Mouse (Mus musculus) c-Kit-positive CD71-positive TER-119-negative erythroid progenitor cells, embryonic 14.5 days (primary cell): Measurements from ENCODE around the gene Olfr482.

Experiments
- DNase-seq: peaks from one replicate; pipeline ENCODE4 v3.0.0-alpha.2; 2013; ENCODE audit warnings: low read depth

Gene Olfr482

GRCm38 (mm10) chr7:108097486-108097885 lies at the start of gene Olfr482:
Gene Olfr482 (minus strand): TSS chr7:108097586.
- DNase-seq: no peak

DNA sequence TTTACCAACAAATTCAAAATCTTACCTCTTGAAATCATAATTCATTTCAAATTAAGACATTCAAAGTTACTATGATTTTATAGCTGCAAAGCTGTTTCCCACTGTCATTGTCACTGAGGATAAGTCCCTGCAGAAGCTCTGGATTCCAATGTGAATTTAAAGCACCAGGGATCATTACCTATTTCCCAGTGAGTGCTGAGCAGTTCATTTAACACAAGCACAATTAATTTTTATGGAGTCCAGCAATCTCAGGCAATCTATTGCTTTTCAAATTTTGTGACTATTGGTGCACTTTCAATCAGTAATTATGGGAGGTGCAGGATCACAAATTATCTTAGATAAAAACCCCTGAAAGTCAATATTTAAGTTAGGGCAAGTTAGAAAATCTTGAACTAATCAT lies 30.0 kb upstream of the Olfr482 start, which contains the start of gene Olfr484:
Olfr484 (minus strand) TSS at position 101 of the 400 bp plus-strand sequence.
- DNase-seq: no peak

DNA sequence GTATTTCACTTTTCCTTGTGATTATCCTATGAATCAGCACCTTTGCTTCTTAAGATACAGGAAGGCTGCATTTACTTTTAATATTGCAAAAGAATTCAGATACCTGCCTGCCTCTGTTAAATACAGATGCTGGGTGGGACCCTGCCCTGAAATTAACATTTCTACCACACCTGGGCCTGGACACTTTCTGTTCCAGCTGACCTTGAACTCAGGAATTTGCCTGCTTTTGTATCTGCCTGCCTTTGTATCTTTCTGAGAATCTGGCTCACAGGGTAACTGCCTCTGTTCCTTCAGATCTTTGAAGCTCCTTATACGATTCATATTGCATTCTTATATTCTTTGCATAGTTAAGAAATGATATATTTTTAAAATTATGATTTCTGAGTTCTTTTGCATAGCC lies 24.0 kb upstream of the Olfr482 start:
- DNase-seq: no peak

DNA sequence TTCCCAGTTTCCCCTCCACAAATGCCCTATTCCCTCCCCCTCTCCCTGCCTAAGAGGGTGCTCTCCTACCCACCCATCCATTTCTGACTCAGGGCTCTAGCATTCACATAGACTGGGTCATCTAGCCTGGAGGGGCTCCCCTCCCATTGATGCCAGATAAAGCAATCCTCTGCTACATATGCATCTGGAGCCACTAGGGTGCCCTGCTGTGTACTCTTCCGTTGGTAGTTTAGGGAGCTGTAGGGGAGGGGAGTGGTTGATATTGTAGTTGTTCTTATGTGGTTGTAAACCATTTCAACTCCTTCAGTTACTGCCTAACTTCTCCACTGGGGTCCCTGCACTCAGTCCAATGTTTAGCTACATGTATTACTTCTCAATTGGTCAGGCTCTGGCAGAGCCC lies 23.3 kb upstream of the Olfr482 start:
- no peak for DNase-seq

DNA sequence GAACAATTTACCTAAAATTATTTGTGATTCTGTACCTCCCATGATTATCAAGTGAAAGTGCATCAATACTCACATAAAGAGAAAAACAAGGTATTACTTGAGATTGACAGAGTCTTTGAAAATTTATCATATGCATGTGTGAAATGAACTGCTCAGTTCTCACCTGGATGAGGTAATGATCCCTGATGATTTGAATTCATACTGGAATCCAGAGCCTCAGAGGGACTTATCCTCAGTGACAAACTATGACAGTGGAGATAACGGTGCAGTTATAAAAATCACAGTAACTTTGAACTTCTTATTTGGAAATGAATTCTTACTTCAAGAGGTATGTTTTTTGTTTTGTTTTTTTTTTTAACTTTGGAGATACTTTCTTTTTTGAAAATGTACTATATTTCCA lies 3.2 kb upstream of the Olfr482 start, which contains the start of gene Olfr483:
Olfr483 (plus strand) TSS at position 301 of the 400 bp plus-strand sequence.
- DNase-seq: no peak

- DNase-seq: no peak
Measured at GRCm38 (mm10) chr7:108079555-108079954, 17.8 kb downstream of the Olfr482 start, which contains the start of gene Olfr481. Gene Olfr481 (plus strand): TSS chr7:108079855.

DNA sequence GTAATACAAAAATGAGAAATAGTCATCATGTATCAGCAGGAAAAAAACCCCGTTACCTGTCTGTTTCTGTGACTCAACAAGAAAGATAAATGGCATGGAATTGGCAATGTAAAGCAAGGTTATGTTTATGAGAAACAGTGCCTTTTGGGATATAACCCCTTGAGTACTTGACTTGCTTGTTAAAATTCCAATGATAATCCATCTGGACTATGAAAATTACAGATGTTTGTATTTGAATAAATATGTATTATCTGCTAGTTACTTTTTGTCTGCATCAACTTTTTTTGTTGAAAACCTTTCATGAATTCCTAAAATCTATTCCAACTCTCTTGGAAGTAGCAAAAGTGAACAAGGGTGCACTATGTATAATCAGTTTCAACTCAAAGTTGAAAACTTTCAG lies 30.1 kb downstream of the Olfr482 start, which contains the start of gene Olfr480:
Olfr480 (minus strand) TSS at position 101 of the 400 bp plus-strand sequence.
- DNase-seq: no peak

DNA sequence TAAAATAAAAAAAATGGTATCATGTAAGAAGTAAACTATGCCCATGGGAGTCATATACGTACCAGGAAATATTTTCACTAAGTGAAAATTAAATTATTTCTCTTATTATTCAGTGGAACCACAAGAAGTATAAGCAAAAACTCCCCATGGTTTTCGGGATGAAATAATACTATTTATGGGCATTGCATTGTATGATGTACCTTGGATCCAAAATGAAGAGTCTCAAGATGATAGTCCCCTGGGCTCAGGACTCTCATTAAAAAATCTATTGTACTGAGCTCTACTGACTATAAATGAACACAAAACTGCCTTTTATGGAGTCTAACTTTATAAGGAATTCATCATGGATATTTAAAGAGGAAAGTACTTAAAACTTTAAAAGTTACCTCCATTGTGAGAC lies 47.0 kb downstream of the Olfr482 start, which contains the start of gene Olfr479:
Olfr479 (plus strand) TSS at position 301 of the 400 bp plus-strand sequence.
- DNase-seq: no peak
